Mouse (Mus musculus) C2C12 (cell line): ENCODE measurements at regions not wholly inside any gene's neighbourhood (a gene's known extent, or its start where the extent isn't known, plus 50 kb on each side); places are given as distances from the start of the nearest gene placed in this dataset.

Source experiments
- CTCF ChIP-seq: IDR thresholded peaks from one replicate; pipeline ENCODE4 v1.5.1; 2011; ENCODE audit not compliant: control insufficient read depth, insufficient read depth, insufficient read length
- MAX ChIP-seq: IDR thresholded peaks from one replicate; pipeline ENCODE4 v1.6.1; 2011; ENCODE audit warnings: mild to moderate bottlenecking, control low read depth
- USF1 ChIP-seq: IDR thresholded peaks from one replicate; pipeline ENCODE4 v1.6.1; 2011; ENCODE audit warnings: low read depth, mild to moderate bottlenecking, control low read depth, moderate library complexity

GRCm38 (mm10) chr14:72825549-72825948 lies 115.7 kb upstream of the Fndc3a start:
- no peak for TF ChIP-seq CTCF
- TF ChIP-seq MAX, result no peak
- TF ChIP-seq USF1, result no peak
